Mouse (Mus musculus) frontal cortex, adult 2 months (tissue): ENCODE results near the gene Cdk14. TPM values are rescaled to one million over a fixed set of nuclear protein-coding genes. Genes with fewer than 3 reads are reported as not detected.

Experiments
- DNase-seq, 2 experiments: peaks; one replicate each; pipeline ENCODE4 v3.0.0; 2022; ENCODE audit warnings: low spot score in 1 of 2; ENCODE audit errors: extremely low spot score in 1 of 2
- polyA plus RNA-seq: library from polyadenylated mRNA; depleted of rRNA; stranded (reverse); fragments of >200 nt; gene quantifications from 2 replicates; pipeline ENCODE4 v1.2.3, GENCODE M21; 2012

Gene Cdk14
- polyA plus RNA-seq, 1 experiment = 113 TPM

GRCm38 (mm10) chr5:5320506-5321181 is 99.5 kb downstream of the Cdk14 start:
- DNase-seq = no peak

- DNase-seq = no peak
These were observed 100.1 kb downstream of the Cdk14 start for GRCm38 (mm10) chr5:5319824-5320505.

- peak in 1 of 2 experiments; percentile 27 for DNase-seq
These were observed 105.8 kb downstream of the Cdk14 start for GRCm38 (mm10) chr5:5314270-5314669.

- DNase-seq = no peak
These were observed 106.8 kb downstream of the Cdk14 start for GRCm38 (mm10) chr5:5313195-5313760.

GRCm38 (mm10) chr5:5305286-5305685 is 114.8 kb downstream of the Cdk14 start:
- no peak for DNase-seq

- peak in 1 of 2 experiments; percentile 33 for DNase-seq
These were observed 116.9 kb downstream of the Cdk14 start for GRCm38 (mm10) chr5:5303102-5303670.

GRCm38 (mm10) chr5:5301571-5302079 is 118.5 kb downstream of the Cdk14 start:
- DNase-seq = no peak

- DNase-seq = no peak
These were observed 119.1 kb downstream of the Cdk14 start for GRCm38 (mm10) chr5:5300998-5301397.

- DNase-seq = no peak
These were observed 119.8 kb downstream of the Cdk14 start for GRCm38 (mm10) chr5:5300290-5300689.

GRCm38 (mm10) chr5:5297222-5297621 is 122.9 kb downstream of the Cdk14 start:
- DNase-seq = no peak

- no peak for DNase-seq
These were observed 123.3 kb downstream of the Cdk14 start for GRCm38 (mm10) chr5:5296773-5297172.

GRCm38 (mm10) chr5:5292830-5293542 is 127.1 kb downstream of the Cdk14 start:
- DNase-seq = no peak

GRCm38 (mm10) chr5:5291321-5291991 is 128.7 kb downstream of the Cdk14 start:
- DNase-seq = no peak

GRCm38 (mm10) chr5:5290714-5291113 is 129.4 kb downstream of the Cdk14 start:
- DNase-seq = no peak

- DNase-seq = no peak
These were observed 134.2 kb downstream of the Cdk14 start for GRCm38 (mm10) chr5:5285876-5286275.

GRCm38 (mm10) chr5:5284531-5284930 is 135.6 kb downstream of the Cdk14 start:
- DNase-seq = peak in 1 of 2 experiments; percentile 61

- DNase-seq = no peak
These were observed 136.2 kb downstream of the Cdk14 start for GRCm38 (mm10) chr5:5283756-5284430.

- DNase-seq = no peak
These were observed 137.7 kb downstream of the Cdk14 start for GRCm38 (mm10) chr5:5282425-5282824.

GRCm38 (mm10) chr5:5275321-5275720 is 144.8 kb downstream of the Cdk14 start:
- DNase-seq = no peak

GRCm38 (mm10) chr5:5274318-5274717 is 145.8 kb downstream of the Cdk14 start:
- DNase-seq = no peak
